Mouse (Mus musculus) MEL (cell line): ENCODE data around the gene Prrx2. TPM values are rescaled to one million over a fixed set of nuclear protein-coding genes. Genes with fewer than 3 reads are reported as not detected.

Experiments used
- DNase-seq: peaks from one replicate; pipeline ENCODE4 v3.0.0; 2011; ENCODE audit warnings: low read depth, low spot score
- H3K27ac ChIP-seq: 2 replicates; pipeline ENCODE4 v1.5.1; 2012; ENCODE audit warnings: low read depth, mild to moderate bottlenecking, control low read depth, low read length, moderate library complexity; ENCODE audit not compliant: control insufficient read depth
- H3K27me3 ChIP-seq, 2 experiments: fragments of 150-350 bp in 1 of 2; sonication (generic) in 1 of 2; 2 replicates each; pipeline ENCODE4 v1.6.1; 2012; ENCODE audit warnings: low read length in 2 of 2, mild to moderate bottlenecking in 2 of 2, improper control_type of control experiment in 1 of 2, moderate library complexity in 1 of 2; ENCODE audit not compliant: insufficient read depth in 2 of 2, control insufficient read depth in 1 of 2
- H3K36me3 ChIP-seq, 2 experiments: 2 replicates each; pipeline ENCODE4 v1.6.1; 2012 to 2014; ENCODE audit warnings: low read length in 2 of 2, improper control_type of control experiment in 1 of 2, inconsistent platforms in 1 of 2, mild to moderate bottlenecking in 1 of 2; ENCODE audit not compliant: insufficient read depth in 2 of 2, control insufficient read depth in 1 of 2
- H3K4me1 ChIP-seq, 2 experiments: fragments of 150-350 bp in 1 of 2; sonication (generic) in 1 of 2; 2 replicates each; pipeline ENCODE4 v1.6.1; 2012; ENCODE audit warnings: low read length in 2 of 2, improper control_type of control experiment in 1 of 2, mild to moderate bottlenecking in 1 of 2; ENCODE audit not compliant: insufficient read depth in 2 of 2, control insufficient read depth in 1 of 2
- H3K4me3 ChIP-seq, 2 experiments: fragments of 150-350 bp in 1 of 2; sonication (generic) in 1 of 2; 2 replicates each; pipeline ENCODE4 v1.5.1; 2012; ENCODE audit warnings: low read depth in 2 of 2, low read length in 2 of 2, mild to moderate bottlenecking in 2 of 2, moderate library complexity in 2 of 2, control low read depth in 1 of 2, improper control_type of control experiment in 1 of 2; ENCODE audit not compliant: control insufficient read depth in 1 of 2, insufficient read depth in 1 of 2
- H3K79me2 ChIP-seq: 2 replicates; pipeline ENCODE4 v1.6.1; 2012; ENCODE audit warnings: mild to moderate bottlenecking, low read length, moderate library complexity; ENCODE audit not compliant: control insufficient read depth, poor library complexity, insufficient read depth
- H3K9ac ChIP-seq: 2 replicates; pipeline ENCODE4 v1.6.1; 2012; ENCODE audit warnings: low read depth, mild to moderate bottlenecking, control low read depth, low read length, moderate library complexity; ENCODE audit not compliant: control insufficient read depth, poor library complexity, severe bottlenecking
- H3K9me3 ChIP-seq: fragments of 150-350 bp; sonication (generic); replicated peaks from 2 replicates; pipeline ENCODE4 v1.6.1; 2012; ENCODE audit warnings: mild to moderate bottlenecking, low read length, improper control_type of control experiment, moderate library complexity; ENCODE audit not compliant: insufficient read depth
- BHLHE40 ChIP-seq: IDR thresholded peaks from 2 replicates; pipeline ENCODE4 v1.6.1; 2012; ENCODE audit warnings: low read depth, mild to moderate bottlenecking, inconsistent platforms, low read length, improper control_type of control experiment, borderline replicate concordance
- CHD1 ChIP-seq: IDR thresholded peaks from 2 replicates; pipeline ENCODE4 v1.6.1; 2012; ENCODE audit warnings: low read depth, mild to moderate bottlenecking, inconsistent platforms, low read length, improper control_type of control experiment
- CTCF ChIP-seq, 3 experiments: IDR thresholded peaks in 2 of 3; conservative IDR thresholded peaks in 1 of 3; 2 replicates each; pipeline ENCODE4 v1.5.1; 2011 to 2012; ENCODE audit warnings: low read length in 3 of 3, low read depth in 2 of 3, mild to moderate bottlenecking in 2 of 3, improper control_type of control experiment in 1 of 3, inconsistent platforms in 1 of 3, mixed read lengths in 1 of 3, moderate library complexity in 1 of 3; ENCODE audit not compliant: control insufficient read depth in 1 of 3, insufficient read depth in 1 of 3, poor library complexity in 1 of 3, severe bottlenecking in 1 of 3
- E2F4 ChIP-seq: IDR thresholded peaks from 2 replicates; pipeline ENCODE4 v1.6.1; 2011; ENCODE audit warnings: low read depth, low read length, improper control_type of control experiment, borderline replicate concordance
- ELF1 ChIP-seq: IDR thresholded peaks from 2 replicates; pipeline ENCODE4 v1.6.1; 2014; ENCODE audit warnings: low read depth, mild to moderate bottlenecking, inconsistent platforms, low read length, improper control_type of control experiment, moderate library complexity
- EP300 ChIP-seq, 2 experiments: IDR thresholded peaks; 2 replicates each; pipeline ENCODE4 v1.6.1; 2011; ENCODE audit warnings: improper control_type of control experiment in 2 of 2, low read length in 2 of 2, low read depth in 1 of 2, mild to moderate bottlenecking in 1 of 2
- ETS1 ChIP-seq: IDR thresholded peaks from 2 replicates; pipeline ENCODE4 v1.6.1; 2012; ENCODE audit warnings: low read depth, mild to moderate bottlenecking, inconsistent platforms, low read length, improper control_type of control experiment, moderate library complexity
- GABPA ChIP-seq: IDR thresholded peaks from 2 replicates; pipeline ENCODE4 v1.6.1; 2012; ENCODE audit warnings: low read depth, mild to moderate bottlenecking, inconsistent platforms, low read length, improper control_type of control experiment, moderate library complexity
- GATA1 ChIP-seq: IDR thresholded peaks from 2 replicates; pipeline ENCODE4 v1.6.1; 2011; ENCODE audit warnings: low read depth, low read length, improper control_type of control experiment
- JUND ChIP-seq: IDR thresholded peaks from 2 replicates; pipeline ENCODE4 v1.6.1; 2011; ENCODE audit warnings: low read depth, mild to moderate bottlenecking, improper control_type of control experiment, low read length
- KAT2A ChIP-seq: conservative IDR thresholded peaks from 2 replicates; pipeline ENCODE4 v1.6.1; 2012; ENCODE audit warnings: low read depth, low read length, improper control_type of control experiment, inconsistent platforms
- MAFK ChIP-seq: IDR thresholded peaks from 2 replicates; pipeline ENCODE4 v1.6.1; 2011; ENCODE audit warnings: low read depth, mild to moderate bottlenecking, low read length, improper control_type of control experiment, borderline replicate concordance
- MAX ChIP-seq: IDR thresholded peaks from 2 replicates; pipeline ENCODE4 v1.6.1; 2011; ENCODE audit warnings: low read length, improper control_type of control experiment
- MAZ ChIP-seq: IDR thresholded peaks from 2 replicates; pipeline ENCODE4 v1.6.1; 2012; ENCODE audit warnings: low read depth, mild to moderate bottlenecking, inconsistent platforms, low read length, improper control_type of control experiment
- MEF2A ChIP-seq: IDR thresholded peaks from 2 replicates; pipeline ENCODE4 v1.6.1; 2014; ENCODE audit warnings: low read depth, mild to moderate bottlenecking, inconsistent platforms, low read length, improper control_type of control experiment; ENCODE audit not compliant: poor library complexity, insufficient replicate concordance, severe bottlenecking; ENCODE audit errors: extremely low read depth
- MXI1 ChIP-seq: IDR thresholded peaks from 2 replicates; pipeline ENCODE4 v1.6.1; 2011; ENCODE audit warnings: mild to moderate bottlenecking, low read depth, low read length, improper control_type of control experiment
- MYB ChIP-seq: IDR thresholded peaks from 2 replicates; pipeline ENCODE4 v1.6.1; 2011; ENCODE audit warnings: mild to moderate bottlenecking, low read depth, low read length, improper control_type of control experiment
- MYC ChIP-seq: IDR thresholded peaks from 2 replicates; pipeline ENCODE4 v1.6.1; 2011; ENCODE audit warnings: low read depth, mild to moderate bottlenecking, low read length, improper control_type of control experiment, moderate library complexity
- NELFE ChIP-seq: IDR thresholded peaks from 2 replicates; pipeline ENCODE4 v1.6.1; 2011; ENCODE audit warnings: low read depth, low read length, improper control_type of control experiment
- NRF1 ChIP-seq: IDR thresholded peaks from 2 replicates; pipeline ENCODE4 v1.6.1; 2014; ENCODE audit warnings: low read depth, mild to moderate bottlenecking, inconsistent platforms, low read length, improper control_type of control experiment, moderate library complexity; ENCODE audit not compliant: poor library complexity, insufficient read depth, severe bottlenecking
- POLR2A ChIP-seq, 2 experiments: IDR thresholded peaks; 2 replicates each; pipeline ENCODE4 v1.6.1; 2011 to 2012; ENCODE audit warnings: low read length in 2 of 2, mild to moderate bottlenecking in 2 of 2, control low read depth in 1 of 2, improper control_type of control experiment in 1 of 2, low read depth in 1 of 2, moderate library complexity in 1 of 2; ENCODE audit not compliant: control insufficient read depth in 1 of 2, insufficient read depth in 1 of 2, poor library complexity in 1 of 2
- POLR2AphosphoS2 ChIP-seq: IDR thresholded peaks from 2 replicates; pipeline ENCODE4 v1.6.1; 2011; ENCODE audit warnings: low read length, improper control_type of control experiment
- POLR2AphosphoS5 ChIP-seq: IDR thresholded peaks from 2 replicates; pipeline ENCODE4 v1.6.1; 2012; ENCODE audit warnings: low read depth, borderline replicate concordance, mild to moderate bottlenecking, inconsistent platforms, low read length, moderate library complexity, mixed read lengths
- RAD21 ChIP-seq: IDR thresholded peaks from 2 replicates; pipeline ENCODE4 v1.6.1; 2011; ENCODE audit warnings: mild to moderate bottlenecking, low read depth, low read length, improper control_type of control experiment
- RCOR1 ChIP-seq: IDR thresholded peaks from 2 replicates; pipeline ENCODE4 v1.6.1; 2012; ENCODE audit warnings: low read depth, mild to moderate bottlenecking, inconsistent platforms, low read length, improper control_type of control experiment
- SIN3A ChIP-seq: IDR thresholded peaks from 2 replicates; pipeline ENCODE4 v1.6.1; 2012; ENCODE audit warnings: low read length, improper control_type of control experiment, inconsistent platforms
- SMC3 ChIP-seq: IDR thresholded peaks from 2 replicates; pipeline ENCODE4 v1.6.1; 2011; ENCODE audit warnings: low read depth, low read length, improper control_type of control experiment
- TCF12 ChIP-seq: IDR thresholded peaks from 2 replicates; pipeline ENCODE4 v1.6.1; 2014; ENCODE audit warnings: low read depth, mild to moderate bottlenecking, inconsistent platforms, low read length, improper control_type of control experiment, moderate library complexity
- UBTF ChIP-seq: IDR thresholded peaks from 2 replicates; pipeline ENCODE4 v1.6.1; 2012; ENCODE audit warnings: low read depth, mild to moderate bottlenecking, inconsistent platforms, low read length, improper control_type of control experiment, moderate library complexity, borderline replicate concordance; ENCODE audit not compliant: insufficient read depth
- USF2 ChIP-seq, 2 experiments: IDR thresholded peaks; 2 replicates each; pipeline ENCODE4 v1.6.1; 2011 to 2012; ENCODE audit warnings: improper control_type of control experiment in 2 of 2, low read length in 2 of 2, borderline replicate concordance in 1 of 2, inconsistent platforms in 1 of 2, low read depth in 1 of 2, mild to moderate bottlenecking in 1 of 2; ENCODE audit not compliant: insufficient read depth in 1 of 2
- ZC3H11A ChIP-seq: IDR thresholded peaks from 2 replicates; pipeline ENCODE4 v1.6.1; 2012; ENCODE audit warnings: low read depth, mild to moderate bottlenecking, inconsistent platforms, low read length, improper control_type of control experiment
- ZKSCAN1 ChIP-seq: IDR thresholded peaks from 2 replicates; pipeline ENCODE4 v1.6.1; 2012; ENCODE audit warnings: low read depth, mild to moderate bottlenecking, inconsistent platforms, low read length, improper control_type of control experiment, moderate library complexity
- ZMIZ1 ChIP-seq: IDR thresholded peaks from 2 replicates; pipeline ENCODE4 v1.6.1; 2012; ENCODE audit warnings: low read depth, mild to moderate bottlenecking, inconsistent platforms, low read length, improper control_type of control experiment, moderate library complexity
- ZNF384 ChIP-seq: IDR thresholded peaks from 2 replicates; pipeline ENCODE4 v1.6.1; 2012; ENCODE audit warnings: low read depth, mild to moderate bottlenecking, inconsistent platforms, low read length, improper control_type of control experiment
- polyA plus RNA-seq, 2 experiments: library from polyadenylated mRNA; stranded (reverse) in 1 of 2; unstranded in 1 of 2; fragments of >175 nt in 1 of 2; fragments of >200 nt in 1 of 2; gene quantifications; 2 replicates each; pipeline versions ENCODE4 v1.2.1 to v1.2.4; 2012; ENCODE audit warnings: low replicate concordance in 2 of 2, low read depth in 1 of 2; ENCODE audit not compliant: insufficient read length in 2 of 2, insufficient read depth in 1 of 2, missing spikeins in 1 of 2
- total RNA-seq: library from RNA; depleted of rRNA; stranded (reverse); fragments of 300-350 nt; gene quantifications from 2 replicates; pipeline ENCODE4 v1.2.3, GENCODE M21; 2012

Gene Prrx2
- total and polyA plus RNA-seq, 3 experiments = not detected

DNA sequence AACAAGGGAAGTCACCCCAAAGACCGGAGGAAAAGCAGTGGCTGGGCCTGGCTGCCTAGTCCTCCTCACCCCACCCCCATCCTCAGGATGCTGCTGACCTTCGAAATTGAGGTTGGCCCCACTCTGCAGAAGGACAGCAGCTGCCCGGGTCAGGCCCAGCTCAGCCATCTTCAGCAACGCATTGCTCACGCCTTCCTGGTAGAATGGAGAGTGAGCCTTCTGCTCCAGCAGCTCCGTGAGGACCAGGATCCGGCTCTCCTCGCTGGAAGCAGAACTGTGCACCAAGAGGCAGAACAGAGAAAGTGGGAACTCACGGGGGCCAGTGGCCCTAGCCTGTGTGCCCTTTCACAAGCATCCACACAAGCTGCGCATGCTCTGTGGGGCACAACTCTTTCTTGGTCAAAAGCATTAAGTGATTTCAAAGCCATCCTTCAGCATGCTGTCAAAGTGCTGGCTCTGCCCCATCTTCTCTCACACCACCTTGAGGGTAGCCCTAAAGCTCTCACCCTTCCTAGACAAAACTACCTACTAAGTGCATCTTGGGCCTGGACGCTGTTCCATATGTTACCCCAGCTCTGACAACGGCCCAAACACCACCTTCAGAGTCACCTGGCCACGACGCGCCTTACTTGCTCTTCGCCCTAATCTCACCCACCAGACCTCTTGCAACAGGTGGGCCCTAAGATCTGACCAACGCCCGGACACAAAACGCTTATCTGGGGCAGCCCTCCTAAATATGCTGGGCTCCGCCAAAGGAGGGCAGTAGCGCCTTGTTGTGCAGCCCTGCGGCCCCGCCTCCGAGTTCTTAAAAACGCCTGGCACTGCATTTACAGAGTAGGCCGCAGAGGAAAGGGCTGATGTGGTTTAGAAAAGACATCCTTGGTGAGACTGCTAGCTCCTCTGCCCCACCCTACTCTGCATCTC lies 7.7 kb upstream of the Prrx2 start:
- peak; percentile 82 for DNase-seq
- Histone ChIP-seq H3K36me3 (peaks cover 0 to 13% of the 10 kb centered on the region in 2 experiments; a peak in 2 of 4 replicates), H3K9ac (peak overlapping the region; percentile 92), H3K9me3 (no peaks in the 10 kb centered on the region), H3K27me3 (no peaks in the 10 kb centered on the region), H3K27ac (peak overlapping the region; percentile 40), H3K4me1 (peaks cover 2 to 16% of the 10 kb centered on the region in 2 experiments; a peak in 3 of 4 replicates), H3K4me3 (peak overlapping the region; percentile 70 to 97), H3K79me2 (peaks cover 21% of the 10 kb centered on the region)
- TF ChIP-seq ZMIZ1 (0 out of 2 replicates have a peak, but pooled peaks have one; percentile 17), MXI1 (peak; percentile 29), KAT2A (no peak; the same call in 1 of the 2 replicates), RCOR1 (no peak), JUND (no peak), MYC (no peak), NELFE (no peak), SIN3A (peak; percentile 54), CTCF (IDR thresholded peaks at IDR 0.05 in 2 of 3, conservative IDR thresholded peaks at IDR 0.05 in 1 of 3; ENCODE audit: control insufficient read depth in 1 of 3, insufficient read depth in 1 of 3, low read depth in 2 of 3, low read length in 3 of 3, poor library complexity in 1 of 3, severe bottlenecking in 1 of 3) (peak in 2 of 3 experiments; percentile 49 to 50; a peak in 4 of 6 replicates), EP300 (IDR thresholded peaks at IDR 0.05; ENCODE audit: low read depth in 1 of 2, low read length in 2 of 2) (0 out of 4 replicates have a peak, but pooled peaks of 1 of the 2 experiments have one; percentile 29), NRF1 (no peak), CHD1 (no peak), BHLHE40 (no peak), MAX (no peak), POLR2AphosphoS5 (no peak), ZNF384 (no peak), RAD21 (peak; percentile 0; the same call in 1 of the 2 replicates), GATA1 (0 out of 2 replicates have a peak, but pooled peaks have one; percentile 20), ZC3H11A (no peak), MAZ (no peak), ELF1 (no peak), POLR2AphosphoS2 (no peak), MEF2A (no peak), UBTF (no peak), USF2 (IDR thresholded peaks at IDR 0.05; ENCODE audit: borderline replicate concordance in 1 of 2, insufficient read depth in 1 of 2, low read depth in 1 of 2, low read length in 2 of 2) (no peak), TCF12 (peak; percentile 58; the same call in 1 of the 2 replicates), SMC3 (no peak), POLR2A (IDR thresholded peaks at IDR 0.05; ENCODE audit: control insufficient read depth in 1 of 2, insufficient read depth in 1 of 2, low read depth in 1 of 2, low read length in 2 of 2, poor library complexity in 1 of 2) (no peak), MYB (no peak), ETS1 (no peak), GABPA (no peak), ZKSCAN1 (peak; percentile 89), MAFK (no peak), E2F4 (no peak)
